Mouse (Mus musculus) thymus, adult 2 months (tissue): ENCODE results near the gene Olfr446.

Experiments
- CTCF ChIP-seq: fragments of 200-500 bp; IDR thresholded peaks from 2 replicates; pipeline ENCODE4 v1.5.1; 2012; ENCODE audit warnings: mild to moderate bottlenecking, control low read depth, low read length, moderate library complexity, borderline replicate concordance; ENCODE audit not compliant: control insufficient read depth, poor library complexity, insufficient read depth; ENCODE audit errors: extremely low read depth
- POLR2A ChIP-seq: fragments of 200-500 bp; IDR thresholded peaks from 2 replicates; pipeline ENCODE4 v1.6.1; 2012; ENCODE audit warnings: mild to moderate bottlenecking, low read length, control low read depth, moderate library complexity; ENCODE audit not compliant: control insufficient read depth, poor library complexity, insufficient read depth; ENCODE audit errors: extremely low read depth

GRCm38 (mm10) chr6:42908578-42908977 lies 12.6 kb upstream of the Olfr446 start, which contains the start of gene Olfr447:
- no peak for TF ChIP-seq CTCF
- TF ChIP-seq POLR2A = no peak
